Mouse (Mus musculus) ZHBTc4 (cell line): ENCODE data around the gene 4931440F15Rik.
A peak's percentile ranks its signal among the peaks of the same experiment; 100 is the strongest.
"Not testable (repeated sequence)": the region's sequence is repeated elsewhere in the genome, so short reads cannot be mapped to it uniquely, and the experiment has no call there.

ENCODE experiments used
- DNase-seq: peaks from one replicate; pipeline ENCODE4 v3.0.0-alpha.2; 2011; ENCODE audit warnings: low read depth, low spot score

The 4931440F15Rik gene

GRCm38 (mm10) chr11:29825271-29825718, at the start of gene 4931440F15Rik:
Gene 4931440F15Rik, minus strand, starts transcription at chr11:29825668.
- peak; percentile 37 for DNase-seq

DNA sequence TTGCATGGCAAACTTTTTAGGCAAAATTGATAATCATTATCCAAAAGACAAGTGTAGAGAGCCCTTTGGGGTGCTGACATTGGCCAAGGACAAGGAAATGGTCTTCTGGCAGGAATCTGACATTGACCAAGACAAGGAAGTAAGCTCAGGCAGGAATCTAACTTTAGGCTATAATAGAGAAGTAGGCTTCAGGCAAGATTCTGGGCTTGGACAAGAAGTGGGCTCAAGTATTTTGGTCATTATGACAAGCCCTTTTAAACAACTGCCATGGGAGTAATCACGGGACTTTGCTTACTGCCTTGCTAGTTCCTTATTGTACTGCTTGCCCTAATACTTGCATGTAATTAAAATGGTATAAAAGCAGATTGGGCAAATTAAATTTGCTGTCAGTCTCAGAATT, 49.3 kb upstream of the 4931440F15Rik start:
- DNase-seq: not testable (repeated sequence)

DNA sequence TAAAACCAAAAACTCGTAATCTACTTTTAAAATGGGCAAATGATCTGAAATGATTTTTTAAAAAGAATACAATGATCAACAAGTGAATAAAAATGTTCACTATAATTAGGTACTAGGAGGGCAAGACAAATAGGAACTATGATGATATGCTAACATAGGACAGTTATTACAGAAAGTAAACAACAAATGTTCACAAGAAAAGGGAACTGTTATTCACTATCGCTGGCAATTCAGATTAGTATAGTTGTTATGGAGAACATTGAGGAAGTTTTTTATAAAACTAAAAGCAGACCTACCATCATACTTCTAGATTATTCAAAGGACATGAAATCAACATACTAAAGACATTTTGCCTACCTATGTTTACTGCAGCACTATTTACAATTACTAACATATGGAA, 44.7 kb upstream of the 4931440F15Rik start:
- no peak for DNase-seq

GRCm38 (mm10) chr11:29864269-29864668, 38.8 kb upstream of the 4931440F15Rik start:
- DNase-seq: no peak

- peak; percentile 50 for DNase-seq
Observed at GRCm38 (mm10) chr11:29861750-29862397, 36.4 kb upstream of the 4931440F15Rik start.

DNA sequence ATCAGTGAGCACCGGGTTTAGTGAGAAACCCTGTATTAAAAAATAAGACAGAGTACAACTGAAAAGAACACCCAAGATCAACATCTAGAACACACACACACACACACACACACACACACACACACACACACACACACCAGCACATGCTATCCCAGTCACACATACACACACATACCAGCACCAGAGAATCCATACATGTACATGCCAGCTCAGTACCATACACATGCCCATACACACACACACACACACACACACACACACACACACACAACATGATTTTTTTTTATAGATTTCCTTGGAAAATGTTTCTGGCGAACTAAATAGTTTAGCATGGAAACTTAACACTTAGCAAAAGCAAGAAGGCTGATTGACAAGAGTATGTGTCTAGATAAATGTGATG, 35.6 kb upstream of the 4931440F15Rik start:
- DNase-seq: no peak

DNA sequence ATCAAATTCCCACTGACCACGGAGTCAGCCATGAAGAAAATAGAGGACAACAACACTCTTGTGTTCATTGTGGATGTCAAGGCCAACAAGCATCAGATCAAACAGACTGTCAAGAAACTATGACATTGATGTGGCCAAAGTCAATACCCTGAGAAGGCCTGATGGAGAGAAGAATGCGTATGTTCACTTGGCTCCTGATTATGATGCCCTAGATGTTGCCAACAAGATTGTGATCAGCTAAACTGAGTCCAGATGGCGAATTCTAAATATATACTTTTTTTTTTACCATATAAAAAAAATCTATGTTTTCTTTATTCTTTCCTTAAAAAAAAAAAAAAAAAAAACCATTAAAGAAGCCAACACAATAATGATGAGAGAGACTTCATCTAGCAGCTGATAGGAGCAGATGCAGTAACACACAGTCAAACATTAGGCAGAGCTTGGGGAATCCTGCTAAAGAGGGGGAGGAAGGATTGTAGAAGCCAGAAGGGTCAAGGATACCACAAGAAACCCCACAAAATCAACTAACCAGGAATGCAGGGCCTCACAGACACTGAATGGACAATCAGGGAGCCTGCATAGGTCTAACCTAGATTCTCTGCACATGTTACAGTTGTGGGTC, 15.2 kb upstream of the 4931440F15Rik start:
- DNase-seq: no peak

DNA sequence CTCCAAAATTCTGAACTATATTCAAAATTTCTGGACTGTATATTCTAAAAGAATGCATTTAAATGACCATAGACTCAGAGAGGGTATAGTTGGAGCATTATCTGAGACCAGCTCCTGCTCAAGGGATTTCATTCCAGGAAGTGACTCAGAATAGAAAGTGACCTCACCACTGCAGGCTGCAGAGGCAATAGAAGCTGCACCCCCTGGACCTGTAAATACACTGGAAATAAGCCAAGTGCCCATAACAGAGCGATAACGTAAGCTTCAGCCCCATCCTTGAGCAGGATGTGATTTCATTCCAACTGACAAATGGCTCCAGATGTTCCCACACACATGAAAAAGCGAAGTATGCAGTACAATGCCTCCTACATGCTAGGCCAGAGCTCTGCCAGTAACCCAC, 14.3 kb upstream of the 4931440F15Rik start:
- DNase-seq: no peak

DNA sequence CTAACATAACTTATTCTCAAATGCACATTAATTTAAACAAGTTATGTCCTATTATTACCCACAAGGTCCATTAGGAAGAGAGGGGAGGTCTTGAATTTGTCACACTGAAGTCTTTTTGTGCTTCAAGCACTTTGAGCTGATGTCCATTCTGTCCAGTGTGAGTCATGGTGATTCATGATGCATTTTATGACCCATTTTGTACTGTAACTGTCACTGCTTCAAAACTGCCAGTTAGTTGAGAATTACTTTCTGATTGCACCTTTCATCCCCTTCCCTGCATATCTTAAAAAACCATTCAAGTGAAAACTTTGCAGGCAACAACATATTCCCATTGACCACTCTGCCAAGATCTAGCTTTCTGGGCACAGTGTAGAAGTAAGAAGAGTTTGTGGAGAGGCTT, 11.6 kb upstream of the 4931440F15Rik start:
- no peak for DNase-seq

GRCm38 (mm10) chr11:29827729-29828128, 2.3 kb upstream of the 4931440F15Rik start:
- DNase-seq: no peak

GRCm38 (mm10) chr11:29826001-29826400, 533 bp upstream of the 4931440F15Rik start:
- DNase-seq: no peak

DNA sequence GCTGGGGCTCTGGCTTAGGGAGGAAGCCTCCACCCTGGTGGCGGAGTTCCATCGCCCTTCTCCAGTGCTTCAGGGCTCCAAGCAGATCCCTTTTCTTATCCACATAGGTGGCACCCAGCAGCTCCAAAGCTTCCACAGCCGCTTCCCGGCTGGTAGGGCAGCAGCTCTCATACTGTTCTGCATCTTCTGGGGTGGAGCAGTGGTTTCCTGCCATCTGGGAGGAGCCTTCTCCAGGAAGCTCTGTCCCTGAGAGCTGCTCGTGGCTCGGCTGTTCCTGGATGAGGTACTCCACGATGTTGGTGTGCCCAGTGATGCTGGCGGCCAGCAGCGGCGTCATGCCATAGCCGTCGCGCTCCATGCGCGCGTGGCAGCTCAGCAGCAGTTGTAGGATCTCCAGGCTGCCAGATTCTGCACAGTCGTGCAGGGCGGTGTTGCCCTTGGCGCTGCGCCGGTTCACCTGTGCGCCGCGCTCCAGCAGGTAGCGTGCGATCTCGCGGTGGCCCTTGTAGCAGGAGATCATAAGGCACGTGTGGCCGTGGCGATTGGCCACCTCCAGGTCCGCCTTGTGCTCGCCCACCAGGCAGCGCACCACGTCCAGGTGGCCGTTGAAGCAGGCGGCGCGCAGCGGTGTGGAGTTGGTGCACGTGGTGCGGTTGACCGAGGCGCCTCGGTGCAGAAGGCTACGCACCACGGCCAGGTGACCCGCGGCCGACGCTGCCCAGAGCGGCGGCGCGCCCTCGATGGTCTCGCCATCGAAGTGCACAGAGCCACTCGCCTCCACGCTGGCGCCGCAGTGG, 796 bp downstream of the 4931440F15Rik start:
- DNase-seq: peak; percentile 68

GRCm38 (mm10) chr11:29823141-29823540, 2.3 kb downstream of the 4931440F15Rik start:
- DNase-seq: no peak

GRCm38 (mm10) chr11:29815670-29816069, 9.8 kb downstream of the 4931440F15Rik start:
- DNase-seq: no peak

DNA sequence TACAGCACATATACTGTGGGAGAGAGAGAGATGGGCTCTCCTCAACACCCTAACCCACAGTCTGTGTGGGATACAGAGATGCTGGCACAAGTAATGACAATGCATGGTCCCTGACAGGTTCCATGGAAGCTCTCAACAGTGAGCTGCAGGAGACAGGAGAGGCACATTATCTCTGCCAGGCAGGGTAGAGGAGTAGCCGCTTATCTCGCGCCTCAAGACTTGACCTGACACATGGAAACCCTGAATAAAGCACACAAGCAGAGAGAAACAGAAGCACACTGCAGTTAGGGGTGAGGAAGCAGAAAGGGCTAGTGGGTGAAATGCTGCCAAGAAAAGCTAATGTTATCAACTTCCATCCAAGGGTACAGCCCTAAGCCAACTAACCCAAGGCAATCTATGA, 10.2 kb downstream of the 4931440F15Rik start:
- DNase-seq: no peak

DNA sequence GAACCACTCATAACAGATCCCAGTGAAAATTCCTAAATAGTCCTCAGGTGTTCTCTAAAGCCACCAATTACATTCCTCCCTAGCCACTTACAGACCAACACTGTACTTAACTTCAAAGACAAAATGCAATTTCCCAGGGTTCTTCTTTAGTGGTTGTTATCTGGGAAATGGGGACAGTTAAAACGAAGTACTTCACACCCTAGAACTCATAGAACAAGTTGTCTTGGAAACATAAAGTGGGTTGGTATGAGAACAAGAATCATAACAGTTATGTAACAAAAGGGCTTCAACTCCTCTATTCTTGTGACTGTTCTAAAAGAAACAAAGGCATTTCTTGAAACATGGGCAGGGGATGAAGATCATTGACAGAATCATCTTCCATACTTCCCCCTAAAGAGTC, 12.2 kb downstream of the 4931440F15Rik start:
- DNase-seq: no peak

- DNase-seq: no peak
Observed at GRCm38 (mm10) chr11:29812475-29812874, 13.0 kb downstream of the 4931440F15Rik start.

DNA sequence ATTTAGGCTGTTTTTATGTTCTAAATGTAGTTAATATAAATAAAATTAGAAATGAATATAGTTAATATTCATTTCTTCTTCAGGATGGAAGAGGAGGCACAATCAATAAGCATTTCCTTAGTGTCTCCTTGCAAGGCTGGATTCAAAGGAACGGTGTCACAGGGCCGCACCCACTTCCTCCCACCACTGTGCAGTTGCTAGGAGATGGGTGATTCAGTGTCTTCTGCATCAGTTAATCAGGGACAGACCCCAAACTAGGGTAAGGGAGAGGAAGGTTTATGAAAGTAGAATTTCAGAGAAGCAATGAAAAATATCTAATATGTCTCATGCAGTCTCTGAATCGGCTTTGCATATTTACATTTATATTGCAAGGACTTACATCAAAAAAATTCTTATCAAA, 15.1 kb downstream of the 4931440F15Rik start:
- DNase-seq: no peak

GRCm38 (mm10) chr11:29808981-29809589, 16.4 kb downstream of the 4931440F15Rik start:
- DNase-seq: no peak

DNA sequence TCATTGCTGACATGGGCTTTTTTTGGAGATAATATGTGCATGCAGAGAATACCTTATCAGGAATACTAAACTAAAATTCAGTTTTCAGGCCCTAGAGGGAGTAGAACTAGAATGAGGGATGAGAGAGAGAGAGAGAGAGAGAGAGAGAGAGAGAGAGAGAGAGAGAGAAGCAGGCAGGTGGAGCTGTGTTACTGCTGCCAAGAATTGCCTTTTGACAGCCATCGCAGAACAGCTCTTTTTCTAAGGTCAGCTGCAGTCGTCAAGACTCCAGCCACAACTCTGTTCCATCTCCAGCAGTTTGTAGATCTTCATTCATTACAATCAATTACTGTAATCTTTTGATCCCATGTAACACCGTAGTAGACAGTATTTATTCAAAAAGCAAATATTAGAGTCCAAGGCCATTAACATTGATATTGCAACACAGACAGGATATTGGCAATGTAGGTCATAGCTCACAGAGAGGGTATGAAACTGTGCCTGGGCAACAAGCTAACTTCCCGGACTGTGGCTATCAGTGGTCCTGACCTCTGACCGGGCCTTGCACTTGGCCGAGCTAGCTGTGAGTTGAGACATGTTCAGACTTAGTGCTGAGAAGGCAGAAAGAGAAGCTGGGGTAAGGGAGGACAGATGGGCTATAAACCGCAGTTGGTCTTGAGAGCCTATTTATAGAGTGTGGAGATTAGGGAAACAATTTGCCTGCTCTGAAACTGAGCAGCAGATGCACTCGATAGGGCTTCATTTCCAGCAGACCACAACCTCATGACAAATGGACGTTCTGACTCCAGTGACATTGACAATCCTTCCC, 17.1 kb downstream of the 4931440F15Rik start:
- no peak for DNase-seq

DNA sequence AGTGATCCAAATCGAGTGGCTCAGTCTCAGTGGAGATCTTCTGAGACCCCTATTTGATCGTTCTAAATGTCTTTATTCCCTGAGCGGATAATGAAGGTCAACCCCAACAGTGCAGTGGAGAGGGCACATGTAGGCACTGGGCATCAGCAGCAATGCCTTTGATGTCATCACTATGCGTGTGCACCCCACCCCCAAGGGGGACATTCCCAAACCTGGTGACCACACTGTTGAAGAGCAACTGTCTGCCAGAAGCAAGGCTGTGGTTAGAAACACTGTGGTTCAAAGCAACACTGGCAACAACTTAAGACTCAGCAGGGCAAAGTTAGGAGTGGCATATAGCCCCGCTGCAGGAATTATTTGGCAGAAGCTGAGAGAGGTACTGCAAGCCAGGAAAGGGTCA, 18.1 kb downstream of the 4931440F15Rik start:
- no peak for DNase-seq
